Mouse (Mus musculus) embryonic facial prominence, embryonic 10.5 days (tissue): ENCODE results near the gene Nelfe. TPM values are rescaled to one million over a fixed set of nuclear protein-coding genes. Genes with fewer than 3 reads are reported as not detected.
"Not testable (repeated sequence)": the region's sequence is repeated elsewhere in the genome, so short reads cannot be mapped to it uniquely, and the experiment has no call there.

Experiments
- DNase-seq: peaks from one replicate; pipeline ENCODE4 v3.0.0-alpha.2; 2017; ENCODE audit warnings: low spot score
- H3K27ac ChIP-seq: fragments of 300-500 bp; sonication (generic); replicated peaks from 2 replicates; pipeline ENCODE4 v1.5.1; 2016; ENCODE audit warnings: mild to moderate bottlenecking
- H3K27me3 ChIP-seq: fragments of 300-500 bp; sonication (generic); replicated peaks from 2 replicates; pipeline ENCODE4 v1.6.1; 2016; ENCODE audit warnings: low read depth, mild to moderate bottlenecking; ENCODE audit not compliant: poor library complexity, severe bottlenecking
- H3K36me3 ChIP-seq: fragments of 300-500 bp; sonication (generic); replicated peaks from 2 replicates; pipeline ENCODE4 v1.6.1; 2016; ENCODE audit warnings: mild to moderate bottlenecking, moderate library complexity
- H3K4me1 ChIP-seq: fragments of 300-500 bp; sonication (generic); 2 replicates; pipeline ENCODE4 v1.6.1; 2016
- H3K4me3 ChIP-seq: fragments of 300-500 bp; sonication (generic); 2 replicates; pipeline ENCODE4 v1.5.1; 2016; ENCODE audit warnings: mild to moderate bottlenecking, moderate library complexity
- H3K9me3 ChIP-seq: fragments of 300-500 bp; sonication (generic); 2 replicates; pipeline ENCODE4 v1.6.1; 2016; ENCODE audit warnings: mild to moderate bottlenecking
- WGBS: fragments of 180-500 bp; shearing (Covaris S2); methylation state at CpG from one replicate; pipeline ENCODE4 v1.1.7; 2016; 5-methylcytosine and 5-hydroxymethylcytosine counted together
- polyA plus RNA-seq: library from polyadenylated mRNA; unstranded; fragments of >200 nt; fragmentation: Nextera tagmentation; extraction: Ambion mirVana; gene quantifications from 2 replicates; pipeline ENCODE4 v1.2.1, GENCODE M21; 2016

Nelfe gene
- 129 and 144 TPM in 2 replicates for polyA plus RNA-seq

DNA sequence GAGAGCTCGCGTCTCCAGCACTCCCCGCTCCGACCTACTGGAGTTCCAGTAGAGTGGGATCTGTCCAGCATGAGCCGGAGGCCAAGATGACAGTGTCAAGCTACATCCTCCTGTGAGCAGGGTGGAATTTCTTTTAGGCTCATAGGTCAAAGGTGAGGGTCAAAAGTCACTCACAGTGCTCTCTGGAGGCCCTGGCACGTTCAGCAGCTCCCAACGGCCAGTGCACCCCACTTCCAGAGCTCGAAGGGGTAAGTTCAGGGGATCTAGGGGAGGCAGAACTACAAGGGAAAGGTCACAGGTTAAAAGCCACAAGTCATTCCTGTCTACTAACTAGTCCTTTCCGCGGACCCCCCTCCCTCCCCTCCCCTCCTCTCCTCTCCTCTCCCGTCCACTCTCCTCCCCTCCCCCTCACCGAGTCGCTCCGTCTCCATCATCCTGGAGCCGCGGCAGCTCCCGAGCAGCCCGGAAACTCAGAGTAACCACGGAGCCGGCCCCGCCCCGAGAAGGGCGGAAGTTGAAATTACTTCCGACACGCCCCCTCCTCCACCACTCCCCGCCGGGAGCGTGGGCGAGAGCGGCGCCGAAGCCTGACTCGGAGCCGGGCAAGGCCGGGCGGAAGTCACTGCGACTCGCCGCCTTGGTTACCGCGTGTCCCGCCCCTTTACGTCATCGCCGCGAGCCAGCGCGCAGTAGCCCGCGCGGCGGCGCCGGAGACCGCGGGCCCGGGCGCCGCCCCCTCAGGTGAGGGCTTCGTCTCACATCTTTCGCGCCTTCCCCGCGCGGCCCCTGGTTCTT is at the start of gene Nelfe, which contains the start of gene Skiv2l:
Gene Nelfe, plus strand, starts transcription at position 670 of the 795 bp plus-strand sequence.
Gene Skiv2l, minus strand, starts transcription at position 489 of the 795 bp plus-strand sequence.
- H3K36me3 ChIP-seq = peaks cover 65% of the 10 kb centered on the region
- peak within 1 kb of the TSS; percentile 93 for H3K4me3 ChIP-seq
- H3K4me1 ChIP-seq = peaks cover 32% of the 10 kb centered on the region
- H3K9me3 ChIP-seq = no peaks in the 10 kb centered on the region
- WGBS = under 1% methylated on average over 65 of the region's 65 CpGs
- H3K27me3 ChIP-seq = no peaks in the 10 kb centered on the region
- peak within 1 kb of the TSS; percentile 91 for H3K27ac ChIP-seq
- peak; percentile 99 for DNase-seq

DNA sequence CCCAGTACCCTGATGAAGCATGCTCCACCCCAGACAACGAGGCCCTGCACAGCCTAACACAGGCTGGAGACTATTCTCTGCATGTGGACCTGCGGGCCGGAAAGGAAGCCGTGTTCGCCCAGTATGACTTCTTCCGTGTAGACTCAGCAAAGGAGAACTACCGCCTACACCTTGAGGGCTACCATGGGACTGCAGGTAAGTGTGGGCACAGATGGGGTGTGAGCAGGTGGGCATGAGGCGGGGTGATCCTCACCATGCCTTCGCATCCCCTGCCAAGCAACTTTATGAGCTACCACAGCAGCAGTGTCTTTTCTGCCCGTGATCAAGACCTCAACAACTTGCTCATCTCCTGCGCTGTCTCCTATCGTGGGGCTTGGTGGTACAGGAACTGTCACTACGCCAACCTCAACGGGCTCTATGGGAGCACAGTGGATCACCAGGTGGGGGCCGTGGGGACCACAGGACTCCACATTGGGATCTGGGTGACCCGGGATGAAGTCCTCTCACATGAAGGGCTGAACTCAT is 49.3 kb upstream of the Nelfe start:
- not testable (repeated sequence) for H3K4me3 ChIP-seq, DNase-seq, H3K4me1 ChIP-seq, H3K27me3 ChIP-seq, H3K36me3 ChIP-seq, H3K27ac ChIP-seq, H3K9me3 ChIP-seq
- WGBS = 90% methylated on average over 16 of the region's 16 CpGs

DNA sequence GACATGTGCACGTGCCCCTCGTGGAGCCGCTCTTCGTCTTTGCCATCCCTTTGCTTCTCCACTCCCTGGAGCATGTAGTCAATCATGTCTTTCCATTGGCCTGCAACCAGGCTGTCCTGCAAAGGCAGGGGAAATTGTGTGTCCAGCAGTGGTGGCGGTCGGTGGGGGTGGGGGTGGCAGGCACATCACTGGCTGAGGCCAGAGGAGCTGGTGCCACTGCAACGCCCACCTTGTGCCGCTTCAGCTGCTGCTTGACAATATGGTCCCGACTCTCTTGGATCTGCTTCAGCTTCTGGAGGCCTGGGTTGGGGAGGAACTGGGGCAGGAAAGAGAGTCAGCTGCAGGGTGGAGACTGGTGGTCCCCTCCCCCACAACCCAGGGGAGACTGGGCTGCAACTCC is 47.4 kb upstream of the Nelfe start:
- H3K27me3 ChIP-seq, H3K4me1 ChIP-seq, H3K4me3 ChIP-seq, H3K27ac ChIP-seq, H3K36me3 ChIP-seq, H3K9me3 ChIP-seq, DNase-seq: not testable (repeated sequence)
- WGBS = 94% methylated on average over 9 of the region's 9 CpGs

DNA sequence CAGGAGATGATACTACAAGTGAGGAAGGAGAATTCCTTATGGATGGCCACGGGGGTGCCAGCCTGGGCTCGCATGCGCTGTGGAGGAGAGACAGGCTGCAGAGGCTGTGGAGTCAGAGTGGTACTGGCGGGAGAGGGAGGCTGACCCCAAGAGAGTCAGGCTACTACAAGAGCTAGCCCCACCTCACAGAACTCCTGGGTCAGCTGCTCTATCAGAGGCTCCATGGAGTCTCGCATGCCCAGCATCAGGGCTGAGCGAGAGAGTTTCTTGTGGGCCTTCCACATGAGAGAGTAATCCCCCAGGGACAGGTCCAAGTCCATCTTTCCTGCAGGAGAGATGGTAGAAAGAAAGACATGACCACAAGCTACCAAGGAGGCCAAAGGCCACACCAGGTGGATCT is 46.8 kb upstream of the Nelfe start:
- not testable (repeated sequence) for H3K4me3 ChIP-seq, H3K27ac ChIP-seq, H3K4me1 ChIP-seq, H3K9me3 ChIP-seq, DNase-seq, H3K27me3 ChIP-seq, H3K36me3 ChIP-seq
- WGBS = 92% methylated on average over 6 of the region's 6 CpGs

DNA sequence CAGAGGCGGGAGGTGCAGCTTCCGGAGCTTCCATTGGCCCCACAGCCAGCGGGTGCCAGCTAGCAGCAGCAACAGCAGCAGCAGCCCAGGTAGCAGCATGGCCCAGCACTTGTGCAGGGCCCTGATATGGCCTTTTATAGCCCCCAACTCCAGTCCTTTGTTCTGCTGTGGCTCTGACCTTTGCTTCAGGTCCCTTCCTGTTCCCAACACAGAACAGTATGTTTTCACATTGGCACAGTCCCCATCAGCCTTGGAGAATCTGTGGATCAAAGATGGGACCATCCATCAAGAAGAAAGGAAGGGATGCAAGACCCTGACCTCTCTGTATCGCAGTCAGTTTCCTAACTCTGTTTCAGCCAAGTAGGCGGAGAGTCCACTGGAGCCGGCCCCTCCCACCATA is 45.9 kb upstream of the Nelfe start, which contains the start of gene Cyp21a1:
Gene Cyp21a1, minus strand, starts transcription at position 261 of the 400 bp plus-strand sequence.
- not testable (repeated sequence) for H3K36me3 ChIP-seq, H3K27ac ChIP-seq, H3K27me3 ChIP-seq, H3K9me3 ChIP-seq, H3K4me1 ChIP-seq, H3K4me3 ChIP-seq, DNase-seq
- WGBS = 81% methylated on average over 6 of the region's 6 CpGs

DNA sequence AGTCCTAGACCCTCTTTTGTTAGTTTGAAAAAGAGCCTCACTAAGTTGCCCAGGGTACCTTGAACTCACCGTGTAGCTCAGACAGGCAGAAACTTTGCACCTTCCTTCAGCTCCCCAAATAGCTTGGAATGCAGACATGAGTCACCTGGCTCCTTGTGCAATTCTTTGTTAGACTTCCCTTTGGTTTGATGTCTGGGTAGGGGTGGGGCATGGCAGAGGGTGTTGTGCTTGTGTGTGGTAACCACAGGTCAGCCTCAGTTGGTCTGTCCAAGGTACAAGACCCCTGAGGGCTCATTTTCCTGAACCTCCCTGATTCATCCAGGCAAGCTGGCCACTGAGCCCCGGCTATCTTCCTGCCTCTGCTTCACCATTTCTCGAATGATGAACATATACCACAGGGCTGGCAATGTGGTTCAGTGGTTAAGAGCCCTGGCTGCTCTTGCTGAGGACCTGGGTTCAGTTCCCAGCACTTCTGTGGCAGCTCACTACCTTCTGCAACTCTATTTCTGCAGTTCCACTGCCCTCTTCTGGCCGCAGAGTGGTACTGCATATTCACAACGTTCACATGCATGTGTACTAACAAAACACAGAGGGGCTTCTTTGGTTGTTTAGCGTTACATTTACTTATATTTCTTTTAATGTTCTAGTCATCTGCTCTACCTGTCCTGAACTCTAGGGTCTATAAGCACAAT is 45.2 kb upstream of the Nelfe start:
- DNase-seq = no peak
- 77% methylated on average over 6 of the region's 6 CpGs for WGBS

DNA sequence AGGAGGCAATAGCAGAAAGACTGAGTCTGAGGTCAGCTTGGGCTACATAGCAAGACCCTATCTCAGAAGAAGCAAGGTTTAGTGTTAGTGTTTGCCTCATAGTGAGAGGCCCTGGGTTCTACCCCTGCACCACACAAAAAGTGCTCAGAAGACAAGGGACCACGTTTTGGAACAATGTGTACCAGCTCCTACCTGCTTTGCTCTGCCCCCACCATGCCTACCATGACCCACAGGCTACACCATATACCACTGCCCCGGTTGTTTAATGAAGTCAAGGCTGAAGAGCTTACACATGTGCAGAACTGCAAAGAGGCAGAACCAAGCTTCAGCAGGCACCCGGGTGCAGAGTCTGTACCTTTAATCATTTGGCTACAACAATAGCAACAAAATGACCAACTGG is 43.0 kb upstream of the Nelfe start:
- no peak overlapping the region for H3K4me3 ChIP-seq
- H3K27me3 ChIP-seq = no peaks in the 10 kb centered on the region
- WGBS = 66% methylated on average over 3 of the region's 3 CpGs

More for the DNA sequence above, 45.2 kb upstream of the Nelfe start:
- H3K27me3 ChIP-seq = no peaks in the 10 kb centered on the region
- no peaks in the 10 kb centered on the region for H3K36me3 ChIP-seq
- H3K4me3 ChIP-seq = no peak overlapping the region
- no peak overlapping the region for H3K27ac ChIP-seq
- H3K4me1 ChIP-seq = no peaks in the 10 kb centered on the region
- peaks cover 10% of the 10 kb centered on the region for H3K9me3 ChIP-seq

DNA sequence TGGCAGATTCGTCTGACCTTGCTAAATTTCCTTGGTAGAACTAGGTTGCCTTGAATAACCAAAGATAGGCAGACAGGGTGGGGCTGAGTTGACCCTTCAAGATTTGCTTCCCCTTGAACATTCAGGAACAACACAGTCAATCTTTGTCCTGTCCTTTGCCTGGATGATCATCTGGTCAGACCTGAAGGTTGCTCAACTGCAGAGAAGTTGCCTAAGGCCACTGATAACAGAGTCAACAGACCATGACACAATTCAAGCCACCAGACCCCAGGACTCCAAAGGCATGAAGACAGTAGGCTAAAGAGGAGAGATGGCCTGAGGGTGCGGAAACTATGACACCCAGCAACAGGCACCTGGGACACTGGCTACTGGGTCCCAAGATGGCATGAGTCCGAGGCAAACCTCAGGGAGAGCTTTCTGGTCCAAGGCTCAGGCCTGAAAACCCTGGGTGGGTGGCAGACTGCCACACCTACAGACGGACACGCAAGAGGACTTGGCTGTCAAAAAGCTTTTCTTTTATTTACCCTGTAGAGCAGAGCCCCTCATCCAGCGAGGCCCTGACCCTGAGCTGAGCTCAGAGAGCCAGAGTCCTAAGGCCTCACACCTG is 41.5 kb upstream of the Nelfe start:
- Histone ChIP-seq H3K36me3 (no peaks in the 10 kb centered on the region), H3K9me3 (peaks cover 10% of the 10 kb centered on the region), H3K27me3 (no peaks in the 10 kb centered on the region), H3K4me3 (no peak overlapping the region), H3K4me1 (0 out of 2 replicates have a peak, but pooled peaks cover 5% of the 10 kb centered on the region), H3K27ac (no peak overlapping the region)
- DNase-seq = no peak
- WGBS = 83% methylated on average over 6 of the region's 6 CpGs

More for the DNA sequence above, 43.0 kb upstream of the Nelfe start:
- H3K4me1 ChIP-seq = 0 out of 2 replicates have a peak, but pooled peaks cover 5% of the 10 kb centered on the region
- DNase-seq = no peak
- H3K27ac ChIP-seq = no peak overlapping the region
- no peaks in the 10 kb centered on the region for H3K36me3 ChIP-seq
- H3K9me3 ChIP-seq = peaks cover 10% of the 10 kb centered on the region

DNA sequence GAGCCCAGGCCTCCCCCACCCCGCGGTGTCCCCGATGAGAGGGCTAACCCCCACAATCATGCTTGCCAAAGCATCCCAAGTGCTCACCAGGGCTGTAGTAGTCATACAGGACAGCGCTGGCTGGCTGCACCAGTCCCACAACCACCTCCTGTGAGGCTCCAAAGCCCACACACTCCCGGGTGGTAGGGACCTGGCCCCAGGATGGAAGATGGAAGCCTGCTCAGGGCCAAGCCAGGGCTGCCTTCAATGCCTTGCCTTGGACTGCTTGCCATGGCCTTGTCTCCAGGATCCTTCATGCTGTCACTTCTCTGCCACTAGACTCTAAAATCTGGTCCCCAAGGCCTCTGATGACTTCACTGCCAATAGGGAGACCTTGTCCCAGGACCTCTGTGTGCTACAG is 39.8 kb upstream of the Nelfe start:
- not testable (repeated sequence) for DNase-seq, H3K36me3 ChIP-seq
- 88% methylated on average over 5 of the region's 5 CpGs for whole genome bisulfite sequencing

DNA sequence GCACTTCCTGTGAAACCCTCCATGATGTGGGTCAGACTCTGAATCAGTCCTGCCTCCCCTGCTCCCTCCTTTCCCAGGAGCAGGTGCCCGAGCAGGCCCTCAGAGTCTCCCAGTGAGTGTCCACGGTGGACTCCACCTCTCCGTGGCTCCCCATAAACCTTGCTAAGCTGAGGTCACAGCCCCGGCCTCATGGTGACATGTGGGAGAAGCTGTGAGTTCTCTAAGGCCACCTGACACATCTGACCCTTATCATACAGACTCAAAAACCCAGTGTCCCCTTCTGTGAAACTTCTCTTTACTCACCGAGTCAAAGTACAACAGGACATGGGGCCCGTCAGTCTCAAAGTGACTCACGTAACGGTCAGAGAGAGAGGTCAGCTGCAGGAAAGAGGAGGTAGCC is 39.4 kb upstream of the Nelfe start:
- H3K4me3 ChIP-seq, H3K4me1 ChIP-seq, DNase-seq, H3K36me3 ChIP-seq, H3K9me3 ChIP-seq, H3K27ac ChIP-seq, H3K27me3 ChIP-seq: not testable (repeated sequence)
- WGBS = 88% methylated on average over 8 of the region's 8 CpGs

More for the DNA sequence above, 39.8 kb upstream of the Nelfe start:
- not testable (repeated sequence) for H3K4me3 ChIP-seq, H3K4me1 ChIP-seq, H3K27ac ChIP-seq, H3K9me3 ChIP-seq, H3K27me3 ChIP-seq

DNA sequence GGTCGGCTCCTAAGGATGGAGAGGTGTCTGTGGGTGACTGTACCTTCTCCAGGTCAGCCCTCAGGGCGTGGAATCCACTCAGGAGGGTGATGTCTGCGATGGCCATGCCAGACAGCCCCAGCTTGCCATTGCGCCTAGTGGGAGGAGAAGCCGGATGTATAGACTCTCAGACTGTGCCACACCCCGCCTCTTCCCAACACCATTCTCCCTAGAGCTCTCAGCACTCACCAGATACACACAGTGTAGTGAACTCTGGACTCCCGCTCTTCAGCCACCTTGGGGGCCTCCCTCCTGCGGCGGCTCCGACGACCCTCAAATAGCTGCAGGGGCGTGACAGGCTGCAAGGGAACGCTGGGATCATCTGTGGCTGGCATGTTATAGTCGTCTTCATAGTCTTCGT is 38.9 kb upstream of the Nelfe start:
- 0 out of 2 replicates have a peak, but pooled peaks cover 5% of the 10 kb centered on the region for H3K4me1 ChIP-seq
- WGBS = 73% methylated on average over 15 of the region's 15 CpGs
- no peak for DNase-seq
- no peaks in the 10 kb centered on the region for H3K27me3 ChIP-seq
- H3K9me3 ChIP-seq = no peaks in the 10 kb centered on the region
- H3K4me3 ChIP-seq = no peak overlapping the region
- no peak overlapping the region for H3K27ac ChIP-seq
- H3K36me3 ChIP-seq = no peaks in the 10 kb centered on the region

DNA sequence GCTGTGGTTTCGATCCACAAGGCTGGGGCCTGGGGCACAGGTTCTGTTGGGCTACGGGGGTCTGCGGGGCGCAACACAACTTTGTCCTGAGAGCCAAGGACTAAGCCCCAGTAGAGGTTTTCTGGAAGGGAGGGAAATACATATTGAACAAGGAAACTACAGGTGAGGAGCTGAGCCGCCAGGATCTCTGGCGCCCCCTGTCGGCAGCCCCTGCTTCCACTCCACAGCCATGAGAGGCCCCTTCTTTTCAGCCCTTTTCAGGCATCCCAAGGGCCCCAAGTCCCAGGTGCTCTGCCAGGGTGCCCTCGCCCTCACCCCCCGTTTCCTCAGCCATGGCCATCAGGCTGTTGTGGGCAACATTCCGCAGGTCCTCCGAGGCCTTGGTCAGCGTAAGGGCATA is 36.4 kb upstream of the Nelfe start:
- not testable (repeated sequence) for H3K27ac ChIP-seq, H3K36me3 ChIP-seq, H3K4me1 ChIP-seq, H3K9me3 ChIP-seq, H3K27me3 ChIP-seq, H3K4me3 ChIP-seq
- peak; percentile 54 for DNase-seq
- WGBS = 57% methylated on average over 12 of the region's 12 CpGs
